Mouse (Mus musculus) neural tube, embryonic 14.5 days (tissue): ENCODE data around the gene Klrg1. TPM values are rescaled to one million over a fixed set of nuclear protein-coding genes. Genes with fewer than 3 reads are reported as not detected.

Experiments
- ATAC-seq: fragments of 200-750 bp; cut with Nextera tagmentation; 2 replicates; pipeline ENCODE4 v1.8.0; 2017; ENCODE audit warnings: low read depth, mild to moderate bottlenecking, moderate TSS enrichment, moderate library complexity
- H3K27ac ChIP-seq: fragments of 300-500 bp; sonication (generic); 2 replicates; pipeline ENCODE4 v1.5.1; 2014; ENCODE audit warnings: low read depth, mild to moderate bottlenecking, control low read depth, low read length, moderate library complexity, mixed read lengths
- H3K27me3 ChIP-seq: fragments of 300-500 bp; sonication (generic); 2 replicates; pipeline ENCODE4 v1.6.1; 2014; ENCODE audit warnings: low read length; ENCODE audit not compliant: control insufficient read depth, insufficient read depth
- H3K36me3 ChIP-seq: fragments of 300-500 bp; sonication (generic); 2 replicates; pipeline ENCODE4 v1.6.1; 2014; ENCODE audit warnings: low read length, mixed read lengths; ENCODE audit not compliant: control insufficient read depth, insufficient read depth
- H3K4me1 ChIP-seq: fragments of 300-500 bp; sonication (generic); 2 replicates; pipeline ENCODE4 v1.6.1; 2014; ENCODE audit warnings: low read length; ENCODE audit not compliant: control insufficient read depth, insufficient read depth
- H3K4me2 ChIP-seq: fragments of 300-500 bp; sonication (generic); 2 replicates; pipeline ENCODE4 v1.6.1; 2014; ENCODE audit warnings: mild to moderate bottlenecking, low read depth, low read length, control low read depth
- H3K4me3 ChIP-seq: fragments of 300-500 bp; sonication (generic); 2 replicates; pipeline ENCODE4 v1.5.1; 2014; ENCODE audit warnings: low read depth, low read length, control low read depth, mixed read lengths
- H3K9ac ChIP-seq: fragments of 300-500 bp; sonication (generic); replicated peaks from 2 replicates; pipeline ENCODE4 v1.6.1; 2014; ENCODE audit warnings: low read depth, mild to moderate bottlenecking, control low read depth, low read length, mixed read lengths
- H3K9me3 ChIP-seq: fragments of 300-500 bp; sonication (generic); 2 replicates; pipeline ENCODE4 v1.6.1; 2016; ENCODE audit warnings: low read length; ENCODE audit not compliant: control insufficient read depth
- WGBS: fragments of 180-500 bp; shearing (Covaris S2); extraction: QIAGEN DNeasy Blood & Tissue Kit; methylation state at CpG from one replicate; pipeline ENCODE4 v1.1.7; 2014; 5-methylcytosine and 5-hydroxymethylcytosine counted together
- polyA plus RNA-seq: library from polyadenylated mRNA; unstranded; fragments of >200 nt; fragmentation: Nextera tagmentation; extraction: Ambion mirVana; gene quantifications from 2 replicates; pipeline ENCODE4 v1.2.1, GENCODE M21; 2014

The Klrg1 gene
- polyA plus RNA-seq, 1 experiment from 2014 or later, result 1.3 TPM

GRCm38 (mm10) chr6:122288263-122288662 is 5.6 kb upstream of the Klrg1 start:
- no peaks in the 10 kb centered on the region for H3K27me3 ChIP-seq
- no peak overlapping the region for H3K4me3 ChIP-seq
- no peak overlapping the region for H3K4me2 ChIP-seq
- no peaks in the 10 kb centered on the region for H3K36me3 ChIP-seq
- H3K27ac ChIP-seq, result no peak overlapping the region
- H3K9ac ChIP-seq, result no peak overlapping the region
- no peak for ATAC-seq
- 45% methylated on average over 1 of the region's 1 CpGs for WGBS
- no peaks in the 10 kb centered on the region for H3K4me1 ChIP-seq
- H3K9me3 ChIP-seq, result no peaks in the 10 kb centered on the region

GRCm38 (mm10) chr6:122284823-122285222 is 2.1 kb upstream of the Klrg1 start:
- Histone ChIP-seq H3K9me3 (no peaks in the 10 kb centered on the region), H3K27me3 (no peaks in the 10 kb centered on the region), H3K36me3 (no peaks in the 10 kb centered on the region), H3K27ac (no peak overlapping the region), H3K4me1 (no peaks in the 10 kb centered on the region), H3K4me2 (no peak overlapping the region), H3K9ac (no peak overlapping the region), H3K4me3 (no peak overlapping the region)
- no peak for ATAC-seq
- 91% methylated on average over 1 of the region's 1 CpGs for WGBS

GRCm38 (mm10) chr6:122284304-122284703 is 1.6 kb upstream of the Klrg1 start:
- 90% methylated on average over 4 of the region's 4 CpGs for WGBS
- no peaks in the 10 kb centered on the region for H3K27me3 ChIP-seq
- H3K9ac ChIP-seq, result no peak overlapping the region
- H3K4me2 ChIP-seq, result no peak overlapping the region
- no peak overlapping the region for H3K27ac ChIP-seq
- no peak for ATAC-seq
- no peaks in the 10 kb centered on the region for H3K4me1 ChIP-seq
- no peaks in the 10 kb centered on the region for H3K9me3 ChIP-seq
- H3K36me3 ChIP-seq, result no peaks in the 10 kb centered on the region
- no peak overlapping the region for H3K4me3 ChIP-seq

GRCm38 (mm10) chr6:122283429-122283828 is 747 bp upstream of the Klrg1 start:
- Histone ChIP-seq H3K4me2 (no peak overlapping the region), H3K36me3 (no peaks in the 10 kb centered on the region), H3K27me3 (no peaks in the 10 kb centered on the region), H3K27ac (no peak overlapping the region), H3K9me3 (no peaks in the 10 kb centered on the region), H3K4me1 (no peaks in the 10 kb centered on the region), H3K9ac (no peak overlapping the region), H3K4me3 (no peak overlapping the region)
- no peak for ATAC-seq
- 94% methylated on average over 2 of the region's 2 CpGs for WGBS

GRCm38 (mm10) chr6:122276565-122276964 is 6.1 kb downstream of the Klrg1 start:
- no peaks in the 10 kb centered on the region for H3K4me1 ChIP-seq
- WGBS, result 86% methylated on average over 7 of the region's 7 CpGs
- no peak overlapping the region for H3K4me3 ChIP-seq
- H3K27ac ChIP-seq, result no peak overlapping the region
- no peaks in the 10 kb centered on the region for H3K36me3 ChIP-seq
- no peak for ATAC-seq
- H3K9me3 ChIP-seq, result no peaks in the 10 kb centered on the region
- no peak overlapping the region for H3K4me2 ChIP-seq
- no peaks in the 10 kb centered on the region for H3K27me3 ChIP-seq
- H3K9ac ChIP-seq, result no peak overlapping the region

GRCm38 (mm10) chr6:122274546-122274945 is 8.1 kb downstream of the Klrg1 start:
- H3K27ac ChIP-seq, result no peak overlapping the region
- no peaks in the 10 kb centered on the region for H3K9me3 ChIP-seq
- no peak for ATAC-seq
- no peak overlapping the region for H3K4me2 ChIP-seq
- H3K27me3 ChIP-seq, result no peaks in the 10 kb centered on the region
- H3K4me1 ChIP-seq, result no peaks in the 10 kb centered on the region
- H3K4me3 ChIP-seq, result no peak overlapping the region
- H3K36me3 ChIP-seq, result no peaks in the 10 kb centered on the region
- WGBS, result 69% methylated on average over 5 of the region's 5 CpGs
- H3K9ac ChIP-seq, result no peak overlapping the region

- H3K4me1 ChIP-seq, result no peaks in the 10 kb centered on the region
- H3K9ac ChIP-seq, result no peak overlapping the region
- no peak overlapping the region for H3K27ac ChIP-seq
- ATAC-seq, result no peak
- no peak overlapping the region for H3K4me3 ChIP-seq
- no peaks in the 10 kb centered on the region for H3K27me3 ChIP-seq
- WGBS, result 72% methylated on average over 11 of the region's 11 CpGs
- H3K36me3 ChIP-seq, result no peaks in the 10 kb centered on the region
- H3K9me3 ChIP-seq, result no peaks in the 10 kb centered on the region
- no peak overlapping the region for H3K4me2 ChIP-seq
Measured at GRCm38 (mm10) chr6:122270152-122270551, 12.5 kb downstream of the Klrg1 start.

- Histone ChIP-seq H3K4me3 (no peak overlapping the region), H3K36me3 (no peaks in the 10 kb centered on the region), H3K27ac (no peak overlapping the region), H3K4me1 (no peaks in the 10 kb centered on the region), H3K27me3 (no peaks in the 10 kb centered on the region), H3K9me3 (no peaks in the 10 kb centered on the region), H3K4me2 (no peak overlapping the region), H3K9ac (no peak overlapping the region)
- 90% methylated on average over 4 of the region's 4 CpGs for WGBS
- no peak for ATAC-seq
Measured at GRCm38 (mm10) chr6:122269170-122269569, 13.5 kb downstream of the Klrg1 start.

- Histone ChIP-seq H3K4me3 (no peak overlapping the region), H3K27me3 (no peaks in the 10 kb centered on the region), H3K9ac (no peak overlapping the region), H3K4me1 (no peaks in the 10 kb centered on the region), H3K4me2 (no peak overlapping the region), H3K36me3 (no peaks in the 10 kb centered on the region), H3K27ac (no peak overlapping the region), H3K9me3 (no peaks in the 10 kb centered on the region)
- 59% methylated on average over 3 of the region's 3 CpGs for WGBS
- ATAC-seq, result no peak
Measured at GRCm38 (mm10) chr6:122268561-122268960, 14.1 kb downstream of the Klrg1 start.

- no peaks in the 10 kb centered on the region for H3K27me3 ChIP-seq
- H3K27ac ChIP-seq, result no peak overlapping the region
- no peak overlapping the region for H3K9ac ChIP-seq
- no peak for ATAC-seq
- no peaks in the 10 kb centered on the region for H3K36me3 ChIP-seq
- no peaks in the 10 kb centered on the region for H3K9me3 ChIP-seq
- H3K4me2 ChIP-seq, result no peak overlapping the region
- no peak overlapping the region for H3K4me3 ChIP-seq
- H3K4me1 ChIP-seq, result no peaks in the 10 kb centered on the region
- WGBS, result 85% methylated on average over 8 of the region's 8 CpGs
Measured at GRCm38 (mm10) chr6:122262543-122262942, 20.1 kb downstream of the Klrg1 start.
